Mouse (Mus musculus) intestine, embryonic 14.5 days (tissue): ENCODE measurements around the gene Nlgn2. TPM values are rescaled to one million over a fixed set of nuclear protein-coding genes. Genes with fewer than 3 reads are reported as not detected.

Source experiments
- ATAC-seq: fragments of 200-750 bp; cut with Nextera tagmentation; replicated peaks from 2 replicates; pipeline ENCODE4 v1.8.0; 2017; ENCODE audit warnings: low read depth, moderate number of reproducible peaks, moderate TSS enrichment, moderate library complexity; ENCODE audit not compliant: low FRiP score, low TSS enrichment
- DNase-seq: peaks from one replicate; pipeline ENCODE4 v3.0.0-alpha.2; 2018; ENCODE audit warnings: low spot score
- H3K27ac ChIP-seq: fragments of 300-500 bp; sonication (generic); 2 replicates; pipeline ENCODE4 v1.5.1; 2014; ENCODE audit warnings: low read depth, mild to moderate bottlenecking, control low read depth
- H3K27me3 ChIP-seq: fragments of 300-500 bp; sonication (generic); replicated peaks from 2 replicates; pipeline ENCODE4 v1.6.1; 2014; ENCODE audit warnings: low read length, control low read depth; ENCODE audit not compliant: control insufficient read depth, insufficient read depth
- H3K36me3 ChIP-seq: fragments of 300-500 bp; sonication (generic); 2 replicates; pipeline ENCODE4 v1.6.1; 2014; ENCODE audit warnings: low read length, control low read depth; ENCODE audit not compliant: control insufficient read depth, insufficient read depth
- H3K4me1 ChIP-seq: fragments of 300-500 bp; sonication (generic); replicated peaks from 2 replicates; pipeline ENCODE4 v1.6.1; 2014; ENCODE audit warnings: low read length, control low read depth, mixed read lengths; ENCODE audit not compliant: control insufficient read depth, insufficient read depth
- H3K4me2 ChIP-seq: fragments of 300-500 bp; sonication (generic); 2 replicates; pipeline ENCODE4 v1.6.1; 2014; ENCODE audit warnings: low read length
- H3K4me3 ChIP-seq: fragments of 300-500 bp; sonication (generic); 2 replicates; pipeline ENCODE4 v1.5.1; 2014; ENCODE audit warnings: low read depth, low read length, control low read depth, mixed read lengths
- H3K9ac ChIP-seq: fragments of 300-500 bp; sonication (generic); 2 replicates; pipeline ENCODE4 v1.6.1; 2014; ENCODE audit warnings: mild to moderate bottlenecking, low read length
- H3K9me3 ChIP-seq: fragments of 300-500 bp; sonication (generic); 2 replicates; pipeline ENCODE4 v1.6.1; 2016; ENCODE audit warnings: low read length, control low read depth; ENCODE audit not compliant: control insufficient read depth
- WGBS: fragments of 180-500 bp; shearing (Covaris S2); extraction: QIAGEN DNeasy Blood & Tissue Kit; methylation state at CpG from one replicate; pipeline ENCODE4 v1.1.7; 2014; 5-methylcytosine and 5-hydroxymethylcytosine counted together
- polyA plus RNA-seq: library from polyadenylated mRNA; unstranded; fragments of >200 nt; fragmentation: Nextera tagmentation; extraction: Ambion mirVana; gene quantifications from 2 replicates; pipeline ENCODE4 v1.2.1, GENCODE M21; 2014

The Nlgn2 gene
- polyA plus RNA-seq, 1 experiment from 2014 or later: 8.5 TPM

DNA sequence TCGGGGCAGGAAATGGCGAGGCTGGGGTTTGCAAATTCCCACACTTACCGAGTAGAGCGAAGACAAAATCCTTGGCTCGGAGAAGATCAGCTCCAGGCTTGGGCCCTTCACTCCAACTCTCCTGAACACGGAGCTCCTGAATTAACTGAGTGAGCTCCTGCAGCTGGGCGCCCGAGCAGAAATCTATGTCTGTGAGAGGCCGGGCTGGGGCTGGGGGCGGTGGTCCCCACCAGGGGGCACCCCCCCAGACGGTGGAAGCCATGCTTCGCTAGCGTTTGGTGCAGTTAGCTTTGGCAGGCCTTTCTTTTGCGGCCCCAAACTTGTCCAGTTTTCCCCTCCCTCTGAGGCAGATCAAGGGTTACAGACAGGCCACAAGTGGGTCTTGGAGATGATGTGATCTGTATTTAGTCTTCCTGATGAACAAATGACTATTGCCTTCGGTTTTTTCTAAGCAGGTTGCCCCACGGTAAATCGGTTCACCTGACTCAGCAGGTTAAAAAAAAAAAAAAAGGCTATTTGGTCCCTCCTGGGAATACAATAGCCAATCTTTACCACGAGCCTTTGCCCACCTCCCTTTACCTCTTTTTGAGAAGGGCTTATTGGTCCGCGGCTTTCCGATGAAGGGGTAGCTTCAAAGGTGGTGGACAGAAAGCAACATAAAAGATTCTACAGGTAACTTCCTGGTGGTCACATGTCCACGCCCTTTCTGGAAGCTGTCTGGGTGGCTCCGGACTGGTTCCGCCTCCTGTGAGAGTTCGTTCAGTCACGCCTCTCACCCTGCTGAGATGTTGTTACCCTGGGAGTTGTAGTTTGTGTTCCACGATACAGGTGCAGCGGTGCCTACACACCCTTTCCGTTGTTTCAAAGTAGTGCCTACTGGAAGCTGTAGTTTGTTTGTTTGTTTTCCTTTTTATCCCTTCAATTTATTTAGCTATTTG, 32.3 kb downstream of the Nlgn2 start, which contains the start of gene Tmem102:
TSS of gene Tmem102 (minus strand) at position 653 of the 938 bp plus-strand sequence.
- Histone ChIP-seq H3K4me2 (peak within 1 kb of the TSS; percentile 82), H3K27ac (no peak within 1 kb of the TSS), H3K36me3 (no peaks in the 10 kb centered on the region), H3K27me3 (peaks cover 38% of the 10 kb centered on the region), H3K4me1 (peaks cover 32% of the 10 kb centered on the region), H3K4me3 (peak within 1 kb of the TSS; percentile 58), H3K9me3 (no peaks in the 10 kb centered on the region), H3K9ac (peak within 1 kb of the TSS; percentile 23)
- peak; percentile 64 for DNase-seq
- 7% methylated on average over 29 of the region's 29 CpGs for WGBS
- ATAC-seq: no peak

DNA sequence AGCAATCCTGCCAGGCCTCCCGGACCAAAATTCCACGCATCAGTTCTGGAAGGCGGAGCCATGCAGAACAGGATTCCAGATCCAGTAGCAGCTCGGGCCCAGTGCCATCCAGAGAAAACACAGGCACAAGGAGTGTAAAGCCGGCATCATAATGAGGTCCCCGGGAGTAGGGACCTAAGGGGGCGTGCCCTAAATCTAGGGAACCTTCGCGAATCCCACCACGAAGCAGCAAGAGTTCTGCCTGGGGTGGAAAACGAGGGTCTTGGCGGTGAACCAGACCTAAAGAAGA, 33.0 kb downstream of the Nlgn2 start:
- ATAC-seq (no peak), DNase-seq (no peak)
- peak overlapping the region; percentile 82 for H3K4me2 ChIP-seq
- no peaks in the 10 kb centered on the region for H3K36me3 ChIP-seq
- peak overlapping the region; percentile 23 for H3K9ac ChIP-seq
- no peaks in the 10 kb centered on the region for H3K9me3 ChIP-seq
- H3K27me3 ChIP-seq: peaks cover 38% of the 10 kb centered on the region
- H3K4me3 ChIP-seq: peak overlapping the region; percentile 58
- WGBS: 4% methylated on average over 12 of the region's 12 CpGs
- peaks cover 38% of the 10 kb centered on the region for H3K4me1 ChIP-seq
- no peak overlapping the region for H3K27ac ChIP-seq

DNA sequence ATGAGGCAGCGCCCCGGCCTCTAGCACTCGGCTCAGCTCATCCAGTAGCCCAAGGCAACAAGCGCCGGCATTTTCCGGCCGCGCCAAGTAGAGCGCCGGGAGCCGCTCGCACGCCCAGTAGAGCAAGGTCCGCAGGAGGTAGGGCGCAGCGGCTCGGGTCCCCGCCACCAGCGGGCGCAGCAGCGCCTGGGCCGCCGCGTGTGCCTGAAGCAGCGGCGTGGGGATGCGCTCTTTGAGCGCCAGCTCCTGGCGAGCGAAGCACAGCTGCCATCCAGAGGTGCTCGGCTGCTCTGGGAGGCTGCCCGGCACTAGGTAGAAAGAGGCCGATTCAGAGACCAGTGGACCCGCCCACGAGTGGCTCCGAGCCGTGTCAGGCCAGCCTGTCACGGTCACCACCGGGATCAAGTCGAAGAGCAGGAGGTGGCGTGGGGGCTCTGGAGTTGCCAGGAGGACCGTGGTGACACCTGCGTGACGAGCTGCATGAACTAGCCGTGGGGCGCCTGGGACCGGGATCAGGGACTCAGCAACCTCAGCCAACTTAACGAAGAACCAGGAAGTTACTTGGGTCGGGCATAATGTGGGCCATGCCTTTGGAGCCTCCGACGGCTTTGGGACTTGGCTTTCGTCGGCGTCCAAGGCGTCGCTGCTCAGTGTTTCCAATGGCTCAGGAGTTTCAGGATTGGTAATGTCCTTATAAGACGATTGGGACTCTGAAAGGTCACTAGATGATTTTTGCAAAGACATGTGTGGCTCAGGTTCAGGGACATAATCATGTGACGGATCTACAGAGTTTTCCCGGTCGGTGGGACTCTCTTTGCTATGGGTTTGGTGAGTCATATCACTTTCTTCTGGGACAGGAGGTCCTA, 33.6 kb downstream of the Nlgn2 start:
- 2% methylated on average over 59 of the region's 60 CpGs for WGBS
- DNase-seq: peak; percentile 82
- Histone ChIP-seq H3K9me3 (no peaks in the 10 kb centered on the region), H3K27me3 (peaks cover 38% of the 10 kb centered on the region), H3K36me3 (no peaks in the 10 kb centered on the region), H3K4me3 (peak overlapping the region; percentile 58), H3K27ac (no peak overlapping the region), H3K4me2 (peak overlapping the region; percentile 82), H3K9ac (peak overlapping the region; percentile 42), H3K4me1 (peaks cover 44% of the 10 kb centered on the region)
- ATAC-seq: peak; percentile 41

GRCm38 (mm10) chr11:69803328-69803727, 34.3 kb downstream of the Nlgn2 start:
- no peak for DNase-seq

GRCm38 (mm10) chr11:69802648-69803105, 34.9 kb downstream of the Nlgn2 start:
- ATAC-seq: no peak
- Histone ChIP-seq H3K27ac (no peak overlapping the region), H3K4me2 (peak overlapping the region; percentile 82), H3K9ac (peak overlapping the region; percentile 42; the same call in 1 of the 2 replicates), H3K36me3 (no peaks in the 10 kb centered on the region), H3K4me1 (peaks cover 44% of the 10 kb centered on the region), H3K9me3 (no peaks in the 10 kb centered on the region), H3K27me3 (peaks cover 38% of the 10 kb centered on the region), H3K4me3 (peak overlapping the region; percentile 58)
- under 1% methylated on average over 29 of the region's 33 CpGs for WGBS
- DNase-seq: peak; percentile 89

More at GRCm38 (mm10) chr11:69803328-69803727, 34.3 kb downstream of the Nlgn2 start:
- peaks cover 44% of the 10 kb centered on the region for H3K4me1 ChIP-seq
- H3K36me3 ChIP-seq: no peaks in the 10 kb centered on the region
- no peak overlapping the region for H3K27ac ChIP-seq
- peak; percentile 16; the same call in 1 of the 2 replicates for ATAC-seq
- 3% methylated on average over 12 of the region's 12 CpGs for WGBS
- peak overlapping the region; percentile 82 for H3K4me2 ChIP-seq
- no peaks in the 10 kb centered on the region for H3K9me3 ChIP-seq
- H3K9ac ChIP-seq: peak overlapping the region; percentile 42
- H3K27me3 ChIP-seq: peaks cover 38% of the 10 kb centered on the region
- H3K4me3 ChIP-seq: peak overlapping the region; percentile 58

GRCm38 (mm10) chr11:69801379-69801977, 36.1 kb downstream of the Nlgn2 start, which contains the start of gene Fgf11:
Gene Fgf11, minus strand, starts transcription at chr11:69801857.
- Histone ChIP-seq H3K9me3 (no peaks in the 10 kb centered on the region), H3K4me1 (peaks cover 44% of the 10 kb centered on the region), H3K9ac (peak within 1 kb of the TSS; percentile 48), H3K4me2 (peak within 1 kb of the TSS; percentile 82), H3K36me3 (no peaks in the 10 kb centered on the region), H3K27ac (peak within 1 kb of the TSS; percentile 19; the same call in 1 of the 2 replicates), H3K27me3 (peaks cover 38% of the 10 kb centered on the region), H3K4me3 (peak within 1 kb of the TSS; percentile 58)
- DNase-seq (peak; percentile 59), ATAC-seq (no peak)
- under 1% methylated on average over 33 of the region's 33 CpGs for WGBS

GRCm38 (mm10) chr11:69800392-69801197, 37.0 kb downstream of the Nlgn2 start:
- 1% methylated on average over 36 of the region's 36 CpGs for WGBS
- Histone ChIP-seq H3K4me2 (peak overlapping the region; percentile 82), H3K4me1 (peaks cover 44% of the 10 kb centered on the region), H3K9me3 (no peaks in the 10 kb centered on the region), H3K36me3 (no peaks in the 10 kb centered on the region), H3K27ac (peak overlapping the region; percentile 19; the same call in 1 of the 2 replicates), H3K4me3 (peak overlapping the region; percentile 41), H3K27me3 (peaks cover 31% of the 10 kb centered on the region), H3K9ac (peak overlapping the region; percentile 48)
- ATAC-seq (0 out of 2 replicates have a peak, but pooled peaks have one; percentile 22), DNase-seq (peak; percentile 90)
